Mouse (Mus musculus): Measurements from ENCODE around the gene Tubgcp6.

DNA sequence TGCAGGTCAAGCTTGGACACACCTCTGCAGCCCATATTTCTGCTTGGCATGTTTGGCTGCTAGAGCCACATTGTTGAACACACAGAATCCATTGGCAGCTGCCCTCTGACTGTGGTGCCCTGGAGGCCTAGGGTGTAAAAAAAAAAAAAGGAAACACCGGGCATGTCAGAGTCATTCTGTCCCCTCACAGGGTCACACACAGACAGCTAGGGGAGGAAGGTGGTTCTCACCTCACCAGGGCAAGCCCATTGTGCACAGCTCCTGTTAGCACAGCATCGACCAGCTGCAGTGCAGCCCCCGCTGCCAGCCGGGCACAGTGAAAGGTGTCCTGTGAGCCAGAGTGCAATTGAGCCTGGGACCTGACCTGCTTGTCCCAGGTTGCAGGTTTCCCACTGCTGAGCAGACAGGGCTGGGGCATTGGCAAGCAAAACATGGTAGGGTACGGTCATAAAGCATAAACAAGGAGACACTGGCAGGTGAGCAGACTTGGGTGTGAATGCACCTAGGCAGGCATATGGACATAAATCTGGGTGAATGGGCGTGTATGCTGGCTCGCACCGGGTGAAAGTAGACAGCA, 4.5 kb upstream of the Tubgcp6 start:
- TF ChIP-seq CTCF (IDR thresholded peaks at IDR 0.05; ENCODE audit: borderline replicate concordance, insufficient read depth, low read depth, low read length), result no peak
- TF ChIP-seq POLR2A (IDR thresholded peaks at IDR 0.05; ENCODE audit: borderline replicate concordance, insufficient read depth, low read length), result no peak

All from cerebellum, adult 2 months (tissue).